ENCODE assay signal across 7 mouse cellular contexts in the genomic region with DNA sequence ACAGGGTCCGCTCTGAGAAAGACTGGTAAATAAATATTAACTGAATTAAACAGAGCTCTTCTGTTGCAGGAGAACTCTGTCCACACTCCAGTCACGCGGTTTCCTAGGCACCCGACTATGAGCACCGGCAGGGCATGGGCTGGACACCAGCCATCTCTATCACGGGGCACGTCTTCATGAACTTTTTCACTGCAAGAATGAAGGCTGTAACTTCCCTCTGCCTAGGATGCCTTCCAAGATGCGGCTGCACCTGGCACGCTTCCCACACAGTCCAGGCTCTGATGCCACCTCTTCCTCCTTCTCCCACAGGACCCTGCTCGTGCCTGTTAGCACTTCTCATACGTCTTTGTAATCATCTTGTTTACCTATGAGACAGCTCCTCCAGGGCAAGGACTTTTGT. TPM values are rescaled to one million over a fixed set of nuclear protein-coding genes. Genes with fewer than 3 reads are reported as not detected.
DNase-seq lines count a peak whose midpoint lies in the region; ATAC-seq lines count a peak whose summit lies in the region.

No protein-coding gene starts in this region.

- intact Hi-C loops in heart, postnatal 10 days (cut with DNase I), result no loop called here

- 73% methylated on average over 11 of the region's 11 CpGs for WGBS in midbrain, embryonic 13.5 days
- WGBS in midbrain, embryonic 11.5 days, result 92% methylated on average over 11 of the region's 11 CpGs
- WGBS in stomach, embryonic 14.5 days, result 42% methylated on average over 11 of the region's 11 CpGs

- DNase-seq in midbrain, embryonic 11.5 days (ENCODE audit: low spot score, missing footprints), result no peak
- peak; percentile 63 to 66 for DNase-seq in cerebellum, postnatal 14 days
- DNase-seq in heart, postnatal 10 days, result peak; percentile 71 to 78
- DNase-seq in lung, adult 18-20 months, result peak; percentile 78 to 81
- DNase-seq in retina, postnatal 1 day, result no peak

- no peaks in the 10 kb centered on the region for H3K9me3 ChIP-seq in midbrain, embryonic 13.5 days
- no peaks in the 10 kb centered on the region; the same call in 1 of the 2 replicates for H3K9me3 ChIP-seq in midbrain, embryonic 11.5 days (ENCODE audit: control insufficient read depth, low read length)
- no peaks in the 10 kb centered on the region for H3K9me3 ChIP-seq in stomach, embryonic 14.5 days (ENCODE audit: control insufficient read depth, low read depth, low read length)

- H3K36me3 ChIP-seq in midbrain, embryonic 13.5 days, result no peaks in the 10 kb centered on the region
- no peaks in the 10 kb centered on the region for H3K36me3 ChIP-seq in midbrain, embryonic 11.5 days (ENCODE audit: control insufficient read depth, insufficient read depth, low read length)
- no peaks in the 10 kb centered on the region for H3K36me3 ChIP-seq in stomach, embryonic 14.5 days (ENCODE audit: control insufficient read depth, insufficient read depth, low read length)

- no peak overlapping the region for H3K4me3 ChIP-seq in midbrain, embryonic 13.5 days (replicated peaks)
- no peak overlapping the region for H3K4me3 ChIP-seq in midbrain, embryonic 11.5 days (ENCODE audit: low read depth, low read length)
- no peak overlapping the region for H3K4me3 ChIP-seq in stomach, embryonic 14.5 days (ENCODE audit: low read depth, low read length)

- peaks cover 41% of the 10 kb centered on the region for H3K4me1 ChIP-seq in midbrain, embryonic 13.5 days (replicated peaks)
- peaks cover 4% of the 10 kb centered on the region; the same call in 1 of the 2 replicates for H3K4me1 ChIP-seq in midbrain, embryonic 11.5 days (ENCODE audit: control insufficient read depth, insufficient read depth, low read length)
- peaks cover 24% of the 10 kb centered on the region for H3K4me1 ChIP-seq in stomach, embryonic 14.5 days (ENCODE audit: control insufficient read depth, insufficient read depth, low read length)

- H3K27me3 ChIP-seq in midbrain, embryonic 13.5 days, result no peaks in the 10 kb centered on the region
- H3K27me3 ChIP-seq in midbrain, embryonic 11.5 days (ENCODE audit: control insufficient read depth, insufficient read depth, low read length), result no peaks in the 10 kb centered on the region
- no peaks in the 10 kb centered on the region for H3K27me3 ChIP-seq in stomach, embryonic 14.5 days (ENCODE audit: control insufficient read depth, insufficient read depth, low read length)

- ATAC-seq in midbrain, embryonic 13.5 days, result peak; percentile 30
- ATAC-seq in midbrain, embryonic 11.5 days (ENCODE audit: low FRiP score), result no peak
- peak; percentile 16; the same call in 1 of the 2 replicates for ATAC-seq in stomach, embryonic 14.5 days (ENCODE audit: insufficient number of reproducible peaks, insufficient read depth, low FRiP score, low read depth)

- no peak overlapping the region for H3K9ac ChIP-seq in midbrain, embryonic 13.5 days (replicated peaks)
- H3K9ac ChIP-seq in midbrain, embryonic 11.5 days (ENCODE audit: low read length), result no peak overlapping the region
- H3K9ac ChIP-seq in stomach, embryonic 14.5 days (replicated peaks; ENCODE audit: low read depth, low read length), result no peak overlapping the region

- no peak overlapping the region for H3K27ac ChIP-seq in midbrain, embryonic 13.5 days
- H3K27ac ChIP-seq in midbrain, embryonic 11.5 days (ENCODE audit: low read depth, low read length), result no peak overlapping the region
- H3K27ac ChIP-seq in stomach, embryonic 14.5 days (ENCODE audit: low read length), result no peak overlapping the region; the same call in 1 of the 2 replicates

- no peak overlapping the region for H3K4me2 ChIP-seq in midbrain, embryonic 13.5 days (replicated peaks)
- H3K4me2 ChIP-seq in midbrain, embryonic 11.5 days, result no peak overlapping the region
- no peak overlapping the region; the same call in 1 of the 2 replicates for H3K4me2 ChIP-seq in stomach, embryonic 14.5 days (replicated peaks; ENCODE audit: low read depth, low read length)

RNA-seq across cellular contexts. Expression of a gene that starts 26.0 kb away (rescaled TPM):
- 77.6 and 78.7 TPM in 2 replicates for polyA plus RNA-seq in midbrain, embryonic 13.5 days (2015; fragmentation: Nextera tagmentation; extraction: Ambion mirVana)
- 61.0 and 62.6 TPM in 2 replicates for polyA plus RNA-seq in midbrain, embryonic 11.5 days (2014; fragmentation: Nextera tagmentation; extraction: Ambion mirVana)
- total RNA-seq in heart, postnatal 10 days (2021), result 100 to 1,000 TPM; 355 to 547 TPM
- polyA plus RNA-seq in stomach, embryonic 14.5 days (2014; fragmentation: Nextera tagmentation; extraction: Ambion mirVana), result 84.0 and 89.5 TPM in 2 replicates

Comparison
In these comparisons a context has a peak if more than half of its experiments do, and no peak if none do; other contexts are left out.
1. DNase-seq: peak in cerebellum, postnatal 14 days (2 of 2), heart, postnatal 10 days (2 of 2) and lung, adult 18-20 months (2 of 2); none in midbrain, embryonic 11.5 days (single experiment) and retina, postnatal 1 day (single experiment).